Mouse (Mus musculus): ENCODE results near the gene Syt3.

Gene Syt3

DNA sequence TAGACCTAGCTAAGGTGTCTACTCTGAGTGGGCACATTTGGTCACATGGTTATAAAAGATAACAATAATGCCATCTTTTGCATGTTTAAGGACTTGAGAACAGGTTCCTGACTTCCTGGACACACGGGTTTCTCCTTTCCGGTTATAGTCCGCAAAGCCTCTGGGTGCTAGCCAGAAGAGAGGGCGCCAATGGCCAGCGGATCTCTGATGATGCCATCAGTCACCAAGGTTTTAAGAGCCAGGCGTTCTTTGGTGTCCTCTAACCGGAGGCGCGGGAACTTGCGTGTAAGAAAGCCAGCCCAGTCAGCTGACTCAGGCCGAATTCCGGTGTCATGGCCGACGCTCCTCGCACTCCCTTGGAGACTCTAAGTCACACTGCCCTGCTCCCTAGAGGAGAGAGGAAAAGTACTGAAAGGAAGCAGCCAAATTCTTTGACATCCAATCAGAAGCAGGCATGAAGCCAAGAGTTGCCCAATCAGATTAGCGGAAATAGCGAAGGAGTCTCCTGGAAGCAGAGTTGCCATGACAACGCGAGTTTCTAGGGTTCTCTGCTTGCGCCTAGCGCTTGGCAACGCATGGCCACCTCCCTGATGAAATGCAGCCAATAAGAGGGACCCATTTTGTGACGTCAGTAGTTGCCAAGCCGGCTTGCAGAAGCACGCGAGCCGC, 21.6 kb downstream of the Syt3 start:
- peak; percentile 99 for DNase-seq (ENCODE audit: low read depth, low spot score)

- no peak for DNase-seq (ENCODE audit: low read depth, low spot score)
Observed at GRCm38 (mm10) chr7:44406015-44406355, 22.1 kb downstream of the Syt3 start.

GRCm38 (mm10) chr7:44411144-44411543, 27.2 kb downstream of the Syt3 start:
- DNase-seq (ENCODE audit: low read depth, low spot score): no peak

DNA sequence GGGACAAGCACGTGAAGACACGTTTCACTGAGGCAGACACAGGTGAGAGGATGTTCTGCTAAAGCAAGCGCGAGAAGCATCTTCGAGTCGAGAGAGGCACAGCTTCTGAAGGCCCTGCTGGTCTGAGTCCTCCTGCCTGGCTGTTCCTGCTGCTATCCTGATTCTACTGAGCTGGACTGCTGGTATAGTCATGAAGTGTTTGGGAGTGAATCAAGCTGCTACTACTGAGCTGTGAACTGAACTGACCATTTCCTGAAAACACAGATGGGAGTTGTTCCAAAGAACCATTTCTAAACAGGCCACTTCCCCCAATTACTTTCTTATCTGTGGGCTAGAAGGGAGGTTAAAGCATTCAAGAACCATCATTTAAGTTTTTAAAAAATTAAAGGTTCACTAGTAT, 29.4 kb downstream of the Syt3 start:
- DNase-seq (ENCODE audit: low read depth, low spot score): no peak

DNA sequence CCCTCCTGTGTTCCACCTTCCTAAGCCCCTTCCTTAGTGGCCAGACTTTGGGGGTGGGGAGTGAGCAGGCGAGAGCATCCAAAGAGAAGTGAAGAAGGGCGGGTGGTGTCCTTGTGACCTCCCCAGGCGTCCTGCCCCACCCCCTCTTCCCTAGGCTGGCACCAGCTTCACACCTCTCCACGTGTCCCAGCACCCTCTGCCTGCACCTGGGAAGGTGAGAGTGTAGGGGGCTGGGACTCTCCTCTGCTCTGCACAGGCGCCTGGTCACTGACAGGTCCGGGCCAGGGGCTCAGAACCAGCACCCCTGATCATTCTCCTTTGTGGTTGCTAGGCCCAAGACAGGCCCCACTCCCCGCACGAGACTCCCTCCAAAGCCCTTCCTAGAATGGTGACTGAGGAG, 43.8 kb downstream of the Syt3 start:
- no peak for DNase-seq (ENCODE audit: low read depth, low spot score)

DNA sequence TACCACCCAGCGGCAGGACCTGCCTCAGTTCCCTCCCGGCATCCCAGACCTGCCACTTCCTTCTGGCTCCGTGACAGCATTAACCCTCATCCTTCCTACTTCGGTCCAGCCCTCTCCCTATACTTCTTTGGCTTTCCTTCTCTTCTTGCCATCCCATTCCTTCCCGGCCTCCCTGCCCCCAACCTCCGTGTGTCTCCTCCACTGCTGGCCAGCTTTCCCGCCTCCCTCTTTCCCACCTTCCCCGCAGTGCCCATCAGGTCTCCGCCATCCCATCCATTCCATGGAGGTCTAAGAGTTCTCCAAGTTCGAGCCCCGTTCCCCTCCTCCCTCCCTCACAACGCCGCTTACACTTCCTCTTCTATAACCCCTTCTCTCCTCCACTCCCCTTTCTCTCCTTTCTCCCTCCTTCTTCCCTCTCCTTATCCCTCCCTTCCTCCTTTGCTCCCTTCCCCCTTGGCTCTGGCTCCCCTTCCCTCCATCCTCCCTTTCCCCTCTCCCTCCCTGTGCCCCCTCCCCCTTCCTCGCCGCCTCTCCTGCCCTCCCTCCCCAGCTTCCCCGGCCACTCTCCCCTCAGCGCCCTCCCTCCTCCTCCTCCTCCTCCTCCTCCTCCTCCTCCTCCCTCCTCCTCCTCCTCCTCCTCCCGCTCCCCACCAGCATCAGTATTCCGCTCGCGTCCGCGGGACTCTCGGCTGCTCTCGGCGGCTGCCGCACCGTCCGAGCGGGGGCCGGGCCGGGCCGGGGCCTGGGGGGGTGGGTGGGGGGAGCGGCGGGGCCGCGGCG, 44.5 kb downstream of the Syt3 start:
- DNase-seq (ENCODE audit: low read depth, low spot score): no peak

GRCm38 (mm10) chr7:44428968-44429521, 45.1 kb downstream of the Syt3 start, which contains the start of gene Lrrc4b:
Gene Lrrc4b, plus strand, starts transcription at chr7:44429018.
- DNase-seq (ENCODE audit: low read depth, low spot score): no peak

DNA sequence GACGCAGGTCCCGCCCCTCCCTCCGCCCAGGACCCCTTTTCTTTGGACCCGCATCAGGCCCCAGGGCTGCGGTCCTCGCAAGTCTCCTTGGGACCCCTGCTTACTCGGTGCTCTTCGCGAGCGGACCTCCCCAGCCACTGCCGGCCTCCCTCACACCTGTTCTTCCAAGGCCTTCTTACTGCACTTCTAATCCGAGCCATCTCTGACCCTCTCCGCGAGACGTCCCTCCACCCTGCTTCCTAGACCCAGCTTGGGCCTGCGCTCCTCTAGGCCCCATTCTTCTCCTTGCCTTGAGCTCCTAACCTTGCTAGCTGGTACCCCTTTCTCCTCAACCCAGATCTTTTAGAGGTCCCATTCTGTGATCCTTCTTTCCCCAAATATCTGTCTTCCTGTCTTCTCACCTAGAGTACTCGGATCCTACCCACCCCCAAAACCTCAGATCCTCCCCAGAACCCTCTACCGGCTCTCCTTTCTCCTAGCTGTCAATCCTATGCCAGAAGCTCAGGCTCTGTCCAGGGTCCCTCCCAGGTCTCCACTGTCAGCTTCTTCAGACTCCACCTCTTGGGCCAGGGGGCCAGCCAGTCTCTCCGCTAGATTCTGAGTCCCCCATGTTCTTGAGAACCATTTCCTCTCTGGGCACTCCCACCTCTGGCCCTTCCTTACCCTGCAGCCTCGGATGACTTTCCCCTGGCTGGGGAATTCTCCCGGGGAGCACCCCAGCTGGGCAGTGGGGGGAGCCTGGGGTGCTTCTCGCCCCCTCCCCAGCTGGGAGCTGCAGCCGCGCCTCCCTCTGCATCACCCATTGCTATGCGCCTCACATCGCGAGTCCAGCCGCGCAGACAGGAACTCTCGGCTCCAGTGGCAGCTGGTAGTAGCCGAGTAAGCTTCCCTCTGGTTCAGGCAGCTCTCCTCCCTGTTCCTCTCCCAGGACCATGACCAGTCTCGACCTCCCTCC, 45.9 kb downstream of the Syt3 start:
- DNase-seq (ENCODE audit: low read depth, low spot score): no peak

GRCm38 (mm10) chr7:44432550-44432949, 48.6 kb downstream of the Syt3 start:
- no peak for DNase-seq (ENCODE audit: low read depth, low spot score)

DNA sequence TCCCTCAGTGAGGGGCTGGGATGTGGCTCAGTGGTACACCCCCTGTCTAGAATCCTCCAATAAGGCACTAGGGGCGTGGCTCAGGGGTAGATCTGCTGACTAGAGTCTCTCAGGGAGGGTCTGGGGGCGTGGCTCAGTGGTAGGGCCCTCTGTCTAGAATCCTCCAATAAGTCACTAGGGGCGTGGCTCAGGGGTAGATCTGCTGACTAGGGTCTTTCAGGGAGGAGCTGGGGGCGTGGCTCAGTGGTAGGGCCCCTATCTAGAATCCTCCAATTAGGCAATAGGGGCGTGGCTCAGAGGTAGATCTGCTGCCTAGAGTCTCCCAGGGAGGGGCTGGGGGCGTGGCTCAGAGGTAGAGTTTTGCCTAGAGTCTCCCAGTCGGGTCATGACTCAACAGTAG, 49.5 kb downstream of the Syt3 start:
- peak; percentile 98 for DNase-seq (ENCODE audit: low read depth, low spot score)

GRCm38 (mm10) chr7:44434089-44434488, 50.2 kb downstream of the Syt3 start:
- DNase-seq (ENCODE audit: low read depth, low spot score): no peak

GRCm38 (mm10) chr7:44435796-44436195, 51.9 kb downstream of the Syt3 start:
- DNase-seq (ENCODE audit: low read depth, low spot score): no peak

- no peak for DNase-seq (ENCODE audit: low read depth, low spot score)
Observed at GRCm38 (mm10) chr7:44436267-44436666, 52.4 kb downstream of the Syt3 start.

GRCm38 (mm10) chr7:44437188-44437587, 53.3 kb downstream of the Syt3 start:
- DNase-seq (ENCODE audit: low read depth, low spot score): no peak

DNA sequence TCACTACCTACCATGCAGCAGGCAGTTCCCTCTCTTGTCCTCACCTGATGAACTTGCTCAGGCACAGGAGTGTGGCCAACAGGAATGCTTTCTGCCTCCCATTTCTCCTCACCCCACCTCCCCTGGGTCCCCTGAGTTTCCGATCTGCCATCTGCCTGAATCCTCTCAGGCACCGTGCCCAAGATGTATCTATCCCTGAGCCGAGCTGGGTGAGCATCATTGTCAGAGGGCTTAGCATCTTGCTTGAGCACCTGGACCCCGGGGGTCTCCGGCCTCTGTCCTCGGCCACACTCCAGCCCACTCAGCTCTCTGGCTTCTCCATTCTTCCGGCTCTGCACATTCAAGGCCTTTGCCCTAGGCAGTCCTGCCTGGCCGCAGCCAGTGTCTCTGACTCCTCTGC, 54.0 kb downstream of the Syt3 start:
- no peak for DNase-seq (ENCODE audit: low read depth, low spot score)

DNA sequence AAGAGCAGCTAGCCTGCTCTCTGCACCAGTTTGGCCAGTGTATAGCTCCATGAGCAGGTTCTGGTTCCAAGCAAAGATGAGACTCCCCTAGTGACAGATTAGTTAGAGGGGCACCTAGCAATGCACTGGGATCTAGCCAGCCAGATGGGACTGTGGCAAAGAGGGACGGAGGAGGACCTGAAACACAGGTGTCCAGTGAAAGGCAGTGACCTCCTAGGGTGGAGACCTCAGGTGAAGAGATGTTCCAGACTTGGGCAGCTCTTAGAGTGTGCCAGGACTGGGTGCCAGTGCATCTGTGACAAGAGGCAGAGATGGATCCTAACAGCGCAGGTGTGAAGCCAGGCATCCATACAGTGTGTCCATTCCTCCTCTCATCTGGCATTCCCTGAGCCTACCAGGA, 55.8 kb downstream of the Syt3 start:
- DNase-seq (ENCODE audit: low read depth, low spot score): no peak

DNA sequence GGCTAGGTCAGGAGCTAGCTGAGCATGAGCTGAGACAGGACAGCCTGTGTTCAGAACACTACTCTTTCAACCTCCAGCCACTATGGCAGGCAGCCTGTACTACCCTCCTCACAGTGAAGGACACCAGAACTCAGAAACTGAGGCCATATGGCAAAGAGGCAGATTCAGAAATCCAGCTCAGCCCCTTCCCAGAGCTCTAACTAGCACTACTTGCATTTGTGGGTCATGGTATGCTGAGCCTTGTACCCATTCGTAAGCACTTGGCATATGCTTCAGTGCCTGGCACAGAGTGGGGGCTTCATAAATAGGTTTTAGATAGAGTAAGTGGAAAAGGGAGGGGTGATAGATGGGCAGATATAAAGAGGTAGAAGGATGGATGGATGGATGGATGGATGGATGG, 56.6 kb downstream of the Syt3 start:
- DNase-seq (ENCODE audit: low read depth, low spot score): no peak

DNA sequence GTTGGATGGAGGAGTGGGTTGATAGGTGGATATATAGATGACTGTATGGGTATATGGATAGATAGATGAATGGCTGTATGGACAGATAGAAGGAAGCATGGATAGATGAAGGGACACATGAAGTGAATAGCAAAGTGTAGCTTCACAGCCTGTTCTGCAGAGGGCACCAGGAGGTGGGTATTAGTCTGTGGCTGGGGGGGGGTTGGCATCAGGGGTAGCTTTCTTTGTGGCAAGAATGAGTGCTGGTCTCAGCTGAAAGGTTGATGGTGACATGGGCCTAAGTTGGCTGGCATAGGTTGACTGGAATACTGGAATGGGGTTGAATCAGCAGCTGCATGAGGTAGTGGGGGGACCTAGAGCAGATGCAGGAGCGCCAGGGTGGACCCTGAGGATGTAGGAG, 57.3 kb downstream of the Syt3 start:
- no peak for DNase-seq (ENCODE audit: low read depth, low spot score)

GRCm38 (mm10) chr7:44441648-44442109, 57.8 kb downstream of the Syt3 start:
- no peak for DNase-seq (ENCODE audit: low read depth, low spot score)

DNA sequence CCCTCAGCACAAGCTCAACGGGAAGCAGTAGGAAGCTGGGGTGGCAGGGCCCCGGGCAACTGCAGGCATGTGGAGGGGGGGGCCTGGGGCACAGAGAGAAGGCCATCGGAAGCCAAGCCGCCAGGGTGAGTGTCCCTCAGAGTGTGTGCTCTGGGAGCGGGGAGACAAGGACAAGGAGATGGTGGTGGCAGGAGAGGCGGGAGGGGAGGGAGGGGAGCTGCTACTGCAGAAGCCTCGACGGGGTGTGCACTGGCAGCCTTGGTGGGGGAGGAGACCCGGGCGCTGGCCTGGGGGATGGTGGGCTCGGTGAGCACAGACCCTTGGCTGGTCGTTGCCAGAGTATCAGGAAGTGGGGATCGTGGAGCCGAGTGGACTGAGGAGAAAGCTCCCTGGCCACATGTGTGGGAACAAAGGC, 58.5 kb downstream of the Syt3 start:
- DNase-seq (ENCODE audit: low read depth, low spot score): no peak

GRCm38 (mm10) chr7:44443268-44444173, 59.6 kb downstream of the Syt3 start:
- DNase-seq (ENCODE audit: low read depth, low spot score): no peak
